Mouse (Mus musculus) cerebellum, adult 18-20 months (tissue): ENCODE measurements at regions not wholly inside any gene's neighbourhood (a gene's known extent, or its start where the extent isn't known, plus 50 kb on each side); places are given as distances from the start of the nearest gene placed in this dataset.
"Not testable (repeated sequence)": the region's sequence is repeated elsewhere in the genome, so short reads cannot be mapped to it uniquely, and the experiment has no call there.

Experiments used
- DNase-seq, 2 experiments: peaks; one replicate each; pipeline ENCODE4 v3.0.0; 2021

DNA sequence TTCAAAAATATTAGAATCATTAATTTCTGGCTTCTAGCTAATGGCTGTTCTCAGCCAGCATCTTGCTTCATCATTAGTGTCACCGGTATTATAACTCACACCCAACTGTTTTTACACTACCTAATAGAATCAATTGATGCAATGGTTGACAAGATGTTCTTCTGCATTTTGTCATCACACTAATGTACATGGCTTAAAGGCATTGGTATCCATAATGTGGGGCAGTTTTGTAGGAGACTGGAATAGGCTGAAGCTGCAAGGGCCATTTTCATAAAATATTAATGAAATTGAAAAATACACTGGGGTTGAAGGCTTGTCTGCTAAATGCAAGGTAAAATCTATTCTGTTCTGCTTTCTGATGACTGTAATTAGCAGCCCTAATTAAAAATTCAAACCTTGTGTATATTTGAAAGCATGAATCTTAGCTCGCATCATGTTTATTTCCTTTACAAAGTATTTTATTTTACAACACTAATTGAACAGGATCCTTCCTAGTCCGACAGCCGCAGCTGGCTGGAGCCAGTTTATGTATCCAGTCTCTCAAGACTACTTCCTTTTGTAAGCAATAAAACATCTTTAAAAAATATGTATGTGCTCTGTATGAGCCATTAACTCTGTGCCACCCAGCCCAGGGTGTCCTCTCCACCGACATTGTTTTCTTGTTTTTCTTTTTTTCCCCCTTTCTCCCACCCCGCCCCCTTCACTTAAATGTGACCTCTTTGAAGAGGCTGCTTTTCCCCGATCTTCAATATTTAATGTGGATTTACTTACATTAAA is 259.6 kb downstream of the Pou4f1 start:
- DNase-seq = no peak

- no peak for DNase-seq
These were observed 261.2 kb downstream of the Pou4f1 start for GRCm38 (mm10) chr14:104206602-104207001.

- DNase-seq = no peak
These were observed 264.4 kb downstream of the Pou4f1 start for GRCm38 (mm10) chr14:104203239-104203986.

- DNase-seq = no peak
These were observed 274.6 kb downstream of the Pou4f1 start for GRCm38 (mm10) chr14:104193198-104193597.

DNA sequence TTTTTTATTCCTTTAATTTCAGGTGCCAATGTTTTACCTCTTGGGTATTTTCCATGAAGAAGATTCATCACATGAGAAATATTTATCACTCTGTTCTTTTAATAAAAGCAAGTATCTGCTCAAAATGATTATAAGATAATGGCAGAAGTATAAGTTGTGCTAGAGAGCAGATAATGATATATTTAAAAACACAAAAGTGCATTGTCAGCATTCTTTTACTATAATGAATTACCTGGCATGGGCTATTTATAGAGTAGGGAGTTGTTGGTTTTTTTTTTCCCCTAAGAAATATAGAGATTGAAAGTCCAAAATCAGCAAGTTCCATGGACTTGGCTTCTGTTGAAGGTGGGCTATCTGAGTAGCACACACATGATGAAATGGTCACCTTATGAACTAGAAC is 292.7 kb downstream of the Pou4f1 start:
- no peak for DNase-seq

- DNase-seq = peak; percentile 3 to 32
These were observed 302.6 kb upstream of the Ednrb start for GRCm38 (mm10) chr14:104146841-104147240.

- no peak for DNase-seq
These were observed 301.2 kb upstream of the Ednrb start for GRCm38 (mm10) chr14:104145395-104145794.

- DNase-seq = no peak
These were observed 271.1 kb upstream of the Ednrb start for GRCm38 (mm10) chr14:104114986-104115951.

DNA sequence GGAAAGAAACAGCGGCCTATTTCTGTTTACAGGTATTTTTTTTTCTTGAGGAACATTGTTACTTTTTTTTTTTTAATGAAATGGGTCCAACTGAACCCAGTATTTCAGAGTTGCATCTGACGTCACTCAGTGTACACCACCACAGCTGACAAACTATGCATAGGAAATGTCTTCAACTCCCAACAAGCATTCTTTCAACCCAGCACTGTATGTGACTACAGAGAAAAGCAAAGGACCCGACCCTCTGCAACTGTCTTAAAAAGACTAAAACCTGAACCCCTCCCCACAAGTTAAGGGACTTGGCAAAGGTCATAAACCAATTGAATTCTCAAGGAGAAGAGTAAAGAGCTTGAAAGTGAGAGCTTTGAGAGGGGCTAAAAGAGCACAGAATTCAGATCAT is 270.0 kb upstream of the Ednrb start:
- DNase-seq = no peak

GRCm38 (mm10) chr14:104113448-104113847 is 269.2 kb upstream of the Ednrb start:
- DNase-seq = no peak

GRCm38 (mm10) chr14:104086381-104086780 is 242.2 kb upstream of the Ednrb start:
- DNase-seq = no peak

GRCm38 (mm10) chr14:104064199-104064598 is 220.0 kb upstream of the Ednrb start:
- DNase-seq = not testable (repeated sequence)

GRCm38 (mm10) chr14:104053697-104054096 is 209.5 kb upstream of the Ednrb start:
- DNase-seq = no peak

DNA sequence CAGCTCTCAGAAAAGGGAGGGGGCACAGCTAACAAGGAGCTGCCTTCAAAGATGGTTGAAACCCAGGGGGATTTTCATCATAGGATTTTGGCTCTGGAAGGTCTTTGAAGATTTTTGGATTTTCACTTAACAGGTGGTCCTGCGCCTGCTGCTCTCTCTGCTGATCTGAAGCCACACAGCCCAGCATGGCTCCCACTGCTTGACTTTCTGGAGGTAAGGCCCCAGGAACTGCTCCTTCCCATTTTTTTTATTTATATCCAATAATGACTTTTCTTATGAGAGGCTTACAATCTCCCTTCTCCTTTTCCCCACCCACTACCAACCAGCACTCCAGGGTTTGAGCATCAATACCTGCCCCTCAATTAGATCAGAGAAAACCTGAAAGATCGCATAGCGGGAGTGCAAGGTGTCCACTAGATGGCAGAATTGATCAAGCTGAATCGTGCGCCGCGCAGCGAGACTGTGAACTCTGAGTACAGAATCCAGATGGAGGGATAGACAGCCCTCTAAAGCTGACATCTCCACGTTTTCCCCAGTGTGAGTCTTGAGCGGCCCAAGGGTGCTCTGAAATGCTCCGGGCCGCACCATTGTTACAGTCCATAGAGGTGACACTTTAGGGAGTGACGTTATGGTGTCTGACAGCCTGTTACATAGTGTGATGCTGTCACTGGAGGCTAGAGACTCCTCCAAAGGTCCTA is 194.6 kb upstream of the Ednrb start:
- DNase-seq = peak; percentile 46 to 52

DNA sequence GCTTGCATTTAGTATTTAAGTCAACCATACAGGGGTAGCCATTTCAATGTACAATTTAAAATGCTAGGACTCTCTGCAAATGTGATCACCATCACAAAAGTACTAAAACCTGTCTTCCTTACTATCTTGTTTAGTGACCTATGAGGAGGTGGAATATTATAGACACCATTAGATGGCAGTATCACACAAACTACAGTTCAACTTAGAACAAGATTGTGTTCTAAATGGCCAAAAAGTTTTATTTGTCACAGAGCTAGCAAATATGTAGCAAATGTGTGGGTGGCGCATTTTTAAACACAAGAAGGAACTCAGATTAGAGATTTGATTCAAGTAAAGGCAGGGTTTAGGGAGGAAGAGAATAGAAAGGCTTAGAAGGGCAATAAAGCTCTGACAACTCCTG is 189.4 kb upstream of the Ednrb start:
- DNase-seq = no peak

DNA sequence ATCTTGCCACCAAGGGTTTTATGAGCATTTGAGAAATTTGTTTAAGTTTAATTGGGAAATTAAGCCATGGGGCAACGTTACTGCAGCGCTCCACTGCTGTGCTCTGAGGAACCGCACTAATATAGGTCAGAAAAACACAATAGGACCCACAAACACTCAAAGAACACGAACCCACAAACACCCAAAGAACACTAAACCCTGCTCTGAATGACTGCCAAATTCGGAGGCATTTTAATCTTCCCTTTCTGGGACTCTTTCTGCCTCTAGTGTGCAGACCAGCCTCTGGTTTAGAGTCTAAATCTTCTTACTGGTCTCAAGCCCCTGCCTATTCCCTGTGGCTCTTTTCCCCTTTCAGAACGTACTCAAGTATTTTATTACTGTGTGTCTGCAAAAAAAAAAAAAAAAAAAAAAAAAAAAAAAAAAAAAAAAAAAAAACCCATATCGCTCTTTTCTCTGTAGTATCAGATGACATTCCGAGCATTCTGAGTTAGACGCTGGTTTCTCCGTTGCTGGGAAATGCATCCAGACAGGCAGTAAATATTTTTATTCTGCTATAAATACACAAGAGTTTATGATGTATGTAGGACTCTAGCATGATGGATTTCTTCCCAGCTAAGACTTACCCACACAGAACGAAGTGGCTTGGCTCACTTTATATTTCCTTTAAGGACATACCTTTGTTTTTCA is 186.7 kb upstream of the Ednrb start:
- DNase-seq = no peak

DNA sequence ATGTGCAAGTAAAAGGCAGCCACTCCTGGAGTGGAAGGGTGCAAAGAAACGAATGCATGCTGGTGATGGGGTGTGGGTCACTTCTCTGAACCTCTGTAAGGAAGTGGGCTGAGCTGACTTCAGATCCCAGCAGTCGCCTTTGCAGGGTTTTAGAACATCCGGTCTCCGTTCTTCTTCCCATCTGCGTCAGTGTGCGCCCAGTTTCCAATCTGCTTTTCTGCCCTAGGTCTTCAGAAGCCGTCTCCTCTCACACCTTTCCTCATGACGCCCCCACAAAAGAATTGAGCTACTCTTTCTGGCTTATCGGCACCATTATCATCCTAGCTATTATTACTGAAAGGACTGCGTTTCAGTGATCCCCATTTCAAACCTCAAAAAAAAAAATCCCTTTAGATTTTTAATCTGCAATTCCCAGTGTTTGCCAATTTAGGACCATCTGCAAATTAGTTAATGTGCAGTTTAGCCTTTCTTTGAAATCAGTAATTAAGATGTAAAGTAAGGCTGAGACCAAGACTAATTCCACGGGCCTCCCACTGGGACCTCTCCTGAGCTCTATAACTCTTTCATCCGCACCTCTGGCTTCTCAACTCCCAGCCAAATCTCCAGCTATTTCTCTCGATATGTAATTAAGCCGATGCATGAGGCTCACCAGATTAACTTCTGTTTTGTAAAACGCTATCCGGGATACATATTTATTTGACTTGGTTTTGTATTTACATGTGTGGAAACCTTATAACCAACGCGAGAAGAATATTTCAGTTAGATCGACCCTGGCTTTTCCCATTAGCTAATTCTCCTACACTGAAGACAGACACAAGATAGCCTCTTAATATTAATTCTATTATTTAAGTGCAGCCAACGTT is 185.7 kb upstream of the Ednrb start:
- no peak for DNase-seq

DNA sequence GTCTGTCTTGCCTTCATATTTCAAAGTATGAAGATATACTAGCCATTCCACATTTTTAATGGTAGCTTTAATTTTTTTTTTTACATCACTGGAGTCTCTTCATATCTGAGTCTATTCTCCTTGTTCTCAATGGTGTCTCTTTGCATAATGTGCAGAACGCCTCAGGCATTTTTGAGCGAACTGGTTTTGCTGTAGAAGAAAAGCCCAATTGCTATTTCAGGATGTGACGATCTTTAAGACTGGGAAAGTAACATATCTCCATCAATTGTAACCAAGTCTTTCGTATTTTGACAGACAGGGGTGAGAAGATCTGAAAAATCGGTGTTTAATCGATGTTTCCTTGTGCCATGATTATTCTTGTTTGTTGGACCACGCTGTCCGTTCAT is 183.7 kb upstream of the Ednrb start:
- no peak for DNase-seq

DNA sequence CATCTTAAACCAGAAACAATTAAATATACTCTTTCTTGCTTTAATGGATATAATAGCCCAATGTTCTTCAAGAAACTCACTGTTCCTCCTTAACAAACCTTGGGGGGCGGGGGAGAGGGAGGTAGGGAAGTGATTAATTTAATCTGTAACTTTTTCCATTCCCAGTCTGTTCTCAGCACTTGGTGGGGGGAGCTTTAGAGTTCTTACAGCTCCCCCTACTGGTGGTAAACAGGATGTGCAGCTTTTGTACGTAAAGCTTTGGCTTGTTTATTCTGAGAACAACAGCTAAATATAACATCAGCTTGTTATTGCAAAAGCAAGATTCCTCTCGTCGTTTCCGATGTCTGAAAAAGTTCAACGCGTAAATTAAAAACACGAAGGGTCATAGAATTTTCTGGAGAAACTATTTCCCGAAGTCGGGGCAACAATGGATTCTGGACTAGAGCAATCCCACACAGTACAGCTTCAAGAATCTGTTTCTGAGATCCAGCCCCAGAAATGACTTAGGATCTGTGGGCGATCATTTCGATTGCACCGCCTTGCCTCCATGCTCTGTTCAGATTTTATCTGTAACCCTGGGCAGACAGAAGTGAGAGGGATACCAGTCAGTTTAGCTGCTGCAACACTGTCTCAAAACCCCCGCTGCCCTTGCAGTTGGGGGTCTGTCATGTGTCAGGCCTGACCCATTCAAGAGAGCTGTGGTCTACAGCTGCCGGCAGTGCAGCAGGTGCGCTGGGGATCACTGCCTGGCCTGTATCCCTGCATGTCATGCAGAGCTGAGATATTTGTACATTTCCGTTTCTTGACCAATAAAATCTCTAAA is 183.1 kb upstream of the Ednrb start:
- peak; percentile 6 to 19 for DNase-seq

- no peak for DNase-seq
These were observed 164.3 kb upstream of the Ednrb start for GRCm38 (mm10) chr14:104008538-104008937.
